Comparison of ENCODE assay signal across 19 mouse cellular contexts in the genomic region with DNA sequence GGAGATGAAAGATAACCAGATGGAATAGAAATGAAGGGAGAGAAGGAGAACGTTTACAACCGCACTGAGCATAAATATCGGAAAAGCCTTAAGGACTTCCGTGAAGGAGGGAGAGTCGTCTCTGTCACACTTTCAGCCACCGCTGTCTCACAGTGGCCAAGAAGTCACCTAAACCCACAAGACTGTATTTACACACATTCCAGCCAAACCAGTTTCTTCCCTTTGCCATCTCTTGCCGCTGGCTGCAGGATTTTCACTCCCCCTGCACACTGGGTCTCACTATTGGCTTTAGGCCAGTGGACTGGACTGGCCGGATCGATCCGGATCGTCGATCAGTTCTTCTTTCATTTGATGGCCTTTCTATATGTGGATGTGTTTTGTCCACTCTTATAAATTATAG. TPM values are rescaled to one million over a fixed set of nuclear protein-coding genes. Genes with fewer than 3 reads are reported as not detected.
DNase-seq lines count a peak whose midpoint lies in the region; ATAC-seq lines count a peak whose summit lies in the region.
"Had no signal": no experiment of that assay in that cellular context is flagged by ENCODE, and none has a peak within 500 bp of the region (broad histone marks: within the 10 kb centered on the region; RNA-seq: fewer than 3 reads in every experiment).

No protein-coding gene starts in this region.

- no peak overlapping the region for H3K4me3 ChIP-seq in lung, embryonic 16.5 days (ENCODE audit: low read length)
- no peak overlapping the region for H3K4me3 ChIP-seq in intestine, embryonic 14.5 days (ENCODE audit: low read depth, low read length)
- H3K4me3 ChIP-seq in intestine, embryonic 16.5 days (ENCODE audit: low read length): no peak overlapping the region
- H3K4me3 ChIP-seq in stomach, embryonic 16.5 days (replicated peaks; ENCODE audit: low read length): no peak overlapping the region
- H3K4me3 ChIP-seq in heart, embryonic 11.5 days (ENCODE audit: low read depth, low read length): no peak overlapping the region
- H3K4me3 ChIP-seq: embryonic facial prominence, embryonic 15.5 days; hindbrain, embryonic 15.5 days; layer of hippocampus, adult 2 months; limb, embryonic 10.5 days; midbrain, embryonic 12.5 days had no signal

- H3K27me3 ChIP-seq in lung, embryonic 16.5 days (ENCODE audit: control insufficient read depth, insufficient read depth, low read depth, low read length): no peaks in the 10 kb centered on the region
- H3K27me3 ChIP-seq in intestine, embryonic 14.5 days (replicated peaks; ENCODE audit: control insufficient read depth, insufficient read depth, low read length): no peaks in the 10 kb centered on the region
- H3K27me3 ChIP-seq in intestine, embryonic 16.5 days (replicated peaks; ENCODE audit: control insufficient read depth, insufficient read depth, low read length): no peaks in the 10 kb centered on the region
- H3K27me3 ChIP-seq in stomach, embryonic 16.5 days (ENCODE audit: control insufficient read depth, insufficient read depth, low read length): no peaks in the 10 kb centered on the region
- no peaks in the 10 kb centered on the region for H3K27me3 ChIP-seq in heart, embryonic 11.5 days (ENCODE audit: control insufficient read depth, insufficient read depth, low read length)
- H3K27me3 ChIP-seq: embryonic facial prominence, embryonic 15.5 days; hindbrain, embryonic 15.5 days; midbrain, embryonic 12.5 days had no signal

- ATAC-seq in lung, embryonic 16.5 days (ENCODE audit: low read depth): no peak
- ATAC-seq in intestine, embryonic 14.5 days (replicated peaks; ENCODE audit: low FRiP score, low TSS enrichment, low read depth): 0 out of 2 replicates have a peak, but pooled peaks have one; percentile 40
- peak; percentile 27; the same call in 1 of the 2 replicates for ATAC-seq in intestine, embryonic 16.5 days
- peak; percentile 53; the same call in 1 of the 2 replicates for ATAC-seq in stomach, embryonic 16.5 days (ENCODE audit: insufficient read depth, low FRiP score)
- no peak for ATAC-seq in heart, embryonic 11.5 days (replicated peaks; ENCODE audit: insufficient number of reproducible peaks, low FRiP score, low TSS enrichment)
- ATAC-seq: forebrain, embryonic 14.5 days; liver, postnatal 0 days had no signal

- DNase-seq in lung, postnatal 10 days: no peak
- no peak for DNase-seq in intestine, embryonic 14.5 days (ENCODE audit: low spot score)
- DNase-seq in spleen, adult 12 weeks (ENCODE audit: low spot score): no peak
- DNase-seq: adrenal gland, postnatal 10 days; cerebellum, adult 2 months; kidney, adult 8-10 months; kidney, postnatal 14 days; liver, postnatal 0 days; thymus, adult 2 months had no signal

- H3K27ac ChIP-seq in lung, embryonic 16.5 days (ENCODE audit: low read length): no peak overlapping the region
- H3K27ac ChIP-seq in intestine, embryonic 14.5 days (ENCODE audit: low read depth): no peak overlapping the region
- 0 out of 2 replicates have a peak overlapping the region, but pooled peaks have one; percentile 10 for H3K27ac ChIP-seq in intestine, embryonic 16.5 days (ENCODE audit: low read length)
- no peak overlapping the region for H3K27ac ChIP-seq in stomach, embryonic 16.5 days (ENCODE audit: low read length)
- H3K27ac ChIP-seq in heart, embryonic 11.5 days (ENCODE audit: low read depth, low read length): no peak overlapping the region
- H3K27ac ChIP-seq: embryonic facial prominence, embryonic 15.5 days; hindbrain, embryonic 15.5 days; layer of hippocampus, adult 2 months; limb, embryonic 10.5 days; midbrain, embryonic 12.5 days had no signal

- H3K4me1 ChIP-seq in lung, embryonic 16.5 days (replicated peaks; ENCODE audit: control insufficient read depth, insufficient read depth, low read length): peaks cover 8% of the 10 kb centered on the region; the same call in 1 of the 2 replicates
- H3K4me1 ChIP-seq in intestine, embryonic 14.5 days (replicated peaks; ENCODE audit: control insufficient read depth, insufficient read depth, low read length): no peaks in the 10 kb centered on the region
- H3K4me1 ChIP-seq in intestine, embryonic 16.5 days (ENCODE audit: control insufficient read depth, insufficient read depth, low read length): peaks cover 8% of the 10 kb centered on the region
- H3K4me1 ChIP-seq in stomach, embryonic 16.5 days (ENCODE audit: control insufficient read depth, insufficient read depth, low read length): peaks cover 3% of the 10 kb centered on the region; the same call in 1 of the 2 replicates
- H3K4me1 ChIP-seq in heart, embryonic 11.5 days (ENCODE audit: control insufficient read depth, insufficient read depth, low read length): no peaks in the 10 kb centered on the region
- H3K4me1 ChIP-seq: hindbrain, embryonic 15.5 days; midbrain, embryonic 12.5 days had no signal

- H3K9ac ChIP-seq in lung, embryonic 16.5 days (ENCODE audit: low read length): no peak overlapping the region
- no peak overlapping the region for H3K9ac ChIP-seq in intestine, embryonic 14.5 days (ENCODE audit: low read length)
- 0 out of 2 replicates have a peak overlapping the region, but pooled peaks have one; percentile 46 for H3K9ac ChIP-seq in intestine, embryonic 16.5 days (ENCODE audit: low read depth, low read length)
- H3K9ac ChIP-seq in stomach, embryonic 16.5 days (ENCODE audit: low read length): no peak overlapping the region
- no peak overlapping the region for H3K9ac ChIP-seq in heart, embryonic 11.5 days (ENCODE audit: low read depth, low read length)
- H3K9ac ChIP-seq: embryonic facial prominence, embryonic 15.5 days; hindbrain, embryonic 15.5 days; liver, postnatal 0 days; midbrain, embryonic 12.5 days had no signal

- WGBS in lung, embryonic 16.5 days: 39% methylated on average over 12 of the region's 12 CpGs
- 65% methylated on average over 12 of the region's 12 CpGs for WGBS in intestine, embryonic 14.5 days
- 45% methylated on average over 12 of the region's 12 CpGs for WGBS in intestine, embryonic 16.5 days
- WGBS in stomach, embryonic 16.5 days: 53% methylated on average over 12 of the region's 12 CpGs
- WGBS in heart, embryonic 11.5 days (ENCODE audit: insufficient replicate concordance): 83% methylated on average over 12 of the region's 12 CpGs

- no peaks in the 10 kb centered on the region for H3K9me3 ChIP-seq in lung, embryonic 16.5 days (ENCODE audit: control insufficient read depth, low read length)
- no peaks in the 10 kb centered on the region for H3K9me3 ChIP-seq in intestine, embryonic 14.5 days (ENCODE audit: control insufficient read depth, low read length)
- no peaks in the 10 kb centered on the region for H3K9me3 ChIP-seq in intestine, embryonic 16.5 days (ENCODE audit: control insufficient read depth, low read length)
- no peaks in the 10 kb centered on the region for H3K9me3 ChIP-seq in stomach, embryonic 16.5 days (replicated peaks; ENCODE audit: control insufficient read depth, low read length)
- no peaks in the 10 kb centered on the region for H3K9me3 ChIP-seq in heart, embryonic 11.5 days (replicated peaks; ENCODE audit: control insufficient read depth, low read length)
- H3K9me3 ChIP-seq: embryonic facial prominence, embryonic 15.5 days; hindbrain, embryonic 15.5 days; limb, embryonic 10.5 days; midbrain, embryonic 12.5 days had no signal

- peak overlapping the region; percentile 33 for H3K4me2 ChIP-seq in lung, embryonic 16.5 days (ENCODE audit: low read depth, low read length)
- H3K4me2 ChIP-seq in intestine, embryonic 14.5 days (ENCODE audit: low read length): peak overlapping the region; percentile 5; the same call in 1 of the 2 replicates
- peak overlapping the region; percentile 18; the same call in 1 of the 2 replicates for H3K4me2 ChIP-seq in intestine, embryonic 16.5 days (ENCODE audit: low read depth, low read length)
- H3K4me2 ChIP-seq in stomach, embryonic 16.5 days (ENCODE audit: low read depth, low read length): peak overlapping the region; percentile 8; the same call in 1 of the 2 replicates
- no peak overlapping the region for H3K4me2 ChIP-seq in heart, embryonic 11.5 days
- H3K4me2 ChIP-seq: embryonic facial prominence, embryonic 15.5 days; hindbrain, embryonic 15.5 days; midbrain, embryonic 12.5 days had no signal

- H3K36me3 ChIP-seq in lung, embryonic 16.5 days (ENCODE audit: control insufficient read depth, insufficient read depth, low read length): no peaks in the 10 kb centered on the region
- H3K36me3 ChIP-seq in intestine, embryonic 14.5 days (ENCODE audit: control insufficient read depth, insufficient read depth, low read length): no peaks in the 10 kb centered on the region
- no peaks in the 10 kb centered on the region for H3K36me3 ChIP-seq in intestine, embryonic 16.5 days (ENCODE audit: control insufficient read depth, insufficient read depth, low read length)
- no peaks in the 10 kb centered on the region for H3K36me3 ChIP-seq in stomach, embryonic 16.5 days (ENCODE audit: control insufficient read depth, insufficient read depth, low read length)
- no peaks in the 10 kb centered on the region for H3K36me3 ChIP-seq in heart, embryonic 11.5 days (ENCODE audit: control insufficient read depth, insufficient read depth, low read length)
- H3K36me3 ChIP-seq: embryonic facial prominence, embryonic 15.5 days; hindbrain, embryonic 15.5 days; limb, embryonic 10.5 days; midbrain, embryonic 12.5 days had no signal

RNA-seq across cellular contexts. Expression of gene Jade1, which starts 23.4 kb away (rescaled TPM):
- polyA plus RNA-seq in lung, embryonic 16.5 days (2015; fragmentation: Nextera tagmentation; extraction: Ambion mirVana): 7.1 and 7.7 TPM in 2 replicates
- polyA plus RNA-seq in intestine, embryonic 14.5 days (2014; fragmentation: Nextera tagmentation; extraction: Ambion mirVana): 20.0 and 21.0 TPM in 2 replicates
- polyA plus RNA-seq in intestine, embryonic 16.5 days (2015; fragmentation: Nextera tagmentation; extraction: Ambion mirVana): 14.8 and 16.9 TPM in 2 replicates
- 11.5 and 11.6 TPM in 2 replicates for polyA plus RNA-seq in stomach, embryonic 16.5 days (2015; fragmentation: Nextera tagmentation; extraction: Ambion mirVana)
- polyA plus RNA-seq in heart, embryonic 11.5 days (2014; fragmentation: Nextera tagmentation; extraction: Ambion mirVana): 12.0 and 13.8 TPM in 2 replicates

Comparison
In these comparisons a context has a peak if more than half of its experiments do, and no peak if none do; other contexts are left out.
1. ATAC-seq: peak in intestine, embryonic 14.5 days (single experiment), intestine, embryonic 16.5 days (single experiment) and stomach, embryonic 16.5 days (single experiment); none in lung, embryonic 16.5 days (single experiment) and heart, embryonic 11.5 days (single experiment).